Mouse (Mus musculus): ENCODE results near the gene Dlgap3. TPM values are rescaled to one million over a fixed set of nuclear protein-coding genes. Genes with fewer than 3 reads are reported as not detected.
A peak's percentile ranks its signal among the peaks of the same experiment; 100 is the strongest.

Dlgap3 gene
- polyA plus RNA-seq, 1 experiment from 2014 or later = 5.7 TPM

GRCm38 (mm10) chr4:127233416-127234125 lies 64.6 kb downstream of the Dlgap3 start:
- Histone ChIP-seq H3K27ac (ENCODE audit: low read depth, low read length) (no peak overlapping the region), H3K27me3 (ENCODE audit: control insufficient read depth, insufficient read depth, low read length) (no peaks in the 10 kb centered on the region), H3K36me3 (ENCODE audit: control insufficient read depth, insufficient read depth, low read length) (no peaks in the 10 kb centered on the region), H3K4me2 (ENCODE audit: low read depth) (no peak overlapping the region), H3K9me3 (ENCODE audit: control insufficient read depth, low read length) (no peaks in the 10 kb centered on the region), H3K9ac (ENCODE audit: low read length) (no peak overlapping the region), H3K4me3 (ENCODE audit: low read depth, low read length) (no peak overlapping the region), H3K4me1 (ENCODE audit: control insufficient read depth, insufficient read depth, low read length) (peaks cover 14% of the 10 kb centered on the region)
- 92% methylated on average over 40 of the region's 40 CpGs for WGBS
- no peak for ATAC-seq (ENCODE audit: insufficient read depth, low FRiP score, low TSS enrichment)
- DNase-seq (ENCODE audit: low spot score) = no peak

- no peaks in the 10 kb centered on the region for H3K27me3 ChIP-seq (ENCODE audit: control insufficient read depth, insufficient read depth, low read length)
- peak overlapping the region; percentile 68; the same call in 1 of the 2 replicates for H3K27ac ChIP-seq (ENCODE audit: low read depth, low read length)
- H3K9me3 ChIP-seq (ENCODE audit: control insufficient read depth, low read length) = no peaks in the 10 kb centered on the region
- peak; percentile 91 for DNase-seq (ENCODE audit: low spot score)
- peak; percentile 78 for ATAC-seq (ENCODE audit: insufficient read depth, low FRiP score, low TSS enrichment)
- no peaks in the 10 kb centered on the region for H3K36me3 ChIP-seq (ENCODE audit: control insufficient read depth, insufficient read depth, low read length)
- peak overlapping the region; percentile 82 for H3K9ac ChIP-seq (ENCODE audit: low read length)
- H3K4me2 ChIP-seq (ENCODE audit: low read depth) = peak overlapping the region; percentile 92
- under 1% methylated on average over 58 of the region's 67 CpGs for WGBS
- H3K4me3 ChIP-seq (ENCODE audit: low read depth, low read length) = peak overlapping the region; percentile 54
- H3K4me1 ChIP-seq (ENCODE audit: control insufficient read depth, insufficient read depth, low read length) = peaks cover 14% of the 10 kb centered on the region
Observed at GRCm38 (mm10) chr4:127235742-127236487, 66.9 kb downstream of the Dlgap3 start.

DNA sequence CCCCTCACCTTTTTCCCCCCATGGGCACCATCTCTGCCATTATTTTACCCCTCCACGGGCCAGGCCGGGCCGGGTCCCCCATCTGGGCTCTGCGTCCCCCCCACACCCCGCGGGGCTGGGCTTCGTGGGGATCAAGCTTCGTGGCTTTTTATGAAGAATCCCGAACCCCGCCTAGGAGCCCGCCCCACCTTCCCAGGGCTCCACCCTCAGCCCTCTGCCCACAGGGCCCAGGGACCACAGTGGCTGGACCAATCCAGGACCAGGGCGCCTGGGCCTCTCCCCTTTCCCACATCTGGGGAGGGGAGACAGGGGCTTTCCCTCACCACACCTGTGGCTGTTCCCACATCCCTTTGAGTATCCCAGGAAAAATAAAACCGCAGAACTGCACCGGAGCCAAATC lies 67.6 kb downstream of the Dlgap3 start:
- no peaks in the 10 kb centered on the region for H3K36me3 ChIP-seq (ENCODE audit: control insufficient read depth, insufficient read depth, low read length)
- ATAC-seq (ENCODE audit: insufficient read depth, low FRiP score, low TSS enrichment) = peak; percentile 22; the same call in 1 of the 2 replicates
- H3K4me2 ChIP-seq (ENCODE audit: low read depth) = peak overlapping the region; percentile 92
- H3K27ac ChIP-seq (ENCODE audit: low read depth, low read length) = 0 out of 2 replicates have a peak overlapping the region, but pooled peaks have one; percentile 68
- H3K4me3 ChIP-seq (ENCODE audit: low read depth, low read length) = peak overlapping the region; percentile 54
- H3K4me1 ChIP-seq (ENCODE audit: control insufficient read depth, insufficient read depth, low read length) = peaks cover 14% of the 10 kb centered on the region
- H3K27me3 ChIP-seq (ENCODE audit: control insufficient read depth, insufficient read depth, low read length) = no peaks in the 10 kb centered on the region
- H3K9me3 ChIP-seq (ENCODE audit: control insufficient read depth, low read length) = no peaks in the 10 kb centered on the region
- DNase-seq (ENCODE audit: low spot score) = peak; percentile 44
- WGBS = 2% methylated on average over 14 of the region's 14 CpGs
- peak overlapping the region; percentile 82 for H3K9ac ChIP-seq (ENCODE audit: low read length)

DNA sequence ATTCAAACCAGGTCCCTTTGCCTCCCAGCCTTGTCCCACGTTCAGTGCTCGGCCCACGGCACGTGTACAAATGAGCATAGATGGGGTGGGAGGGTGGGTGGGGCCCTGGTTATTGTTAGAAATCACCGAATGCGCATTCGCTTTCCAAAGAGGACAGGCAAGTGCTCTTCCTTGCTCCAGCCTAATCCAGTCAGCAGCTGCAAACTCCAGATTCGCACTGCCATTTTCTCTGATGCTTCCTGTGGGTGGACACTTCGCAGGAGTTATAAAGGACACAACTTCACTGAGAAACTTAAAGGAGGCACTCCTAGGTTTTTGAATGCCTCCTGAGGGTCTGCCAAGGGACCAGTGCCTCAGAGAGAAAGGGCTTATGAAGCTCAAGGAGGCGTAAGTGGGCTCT lies 68.3 kb downstream of the Dlgap3 start:
- Histone ChIP-seq H3K27ac (ENCODE audit: low read depth, low read length) (no peak overlapping the region), H3K9me3 (ENCODE audit: control insufficient read depth, low read length) (no peaks in the 10 kb centered on the region), H3K4me1 (ENCODE audit: control insufficient read depth, insufficient read depth, low read length) (peaks cover 9% of the 10 kb centered on the region), H3K36me3 (ENCODE audit: control insufficient read depth, insufficient read depth, low read length) (no peaks in the 10 kb centered on the region), H3K4me3 (ENCODE audit: low read depth, low read length) (no peak overlapping the region), H3K9ac (ENCODE audit: low read length) (no peak overlapping the region), H3K27me3 (ENCODE audit: control insufficient read depth, insufficient read depth, low read length) (no peaks in the 10 kb centered on the region), H3K4me2 (ENCODE audit: low read depth) (no peak overlapping the region)
- peak; percentile 8 for DNase-seq (ENCODE audit: low spot score)
- 49% methylated on average over 10 of the region's 10 CpGs for WGBS
- ATAC-seq (ENCODE audit: insufficient read depth, low FRiP score, low TSS enrichment) = no peak

DNA sequence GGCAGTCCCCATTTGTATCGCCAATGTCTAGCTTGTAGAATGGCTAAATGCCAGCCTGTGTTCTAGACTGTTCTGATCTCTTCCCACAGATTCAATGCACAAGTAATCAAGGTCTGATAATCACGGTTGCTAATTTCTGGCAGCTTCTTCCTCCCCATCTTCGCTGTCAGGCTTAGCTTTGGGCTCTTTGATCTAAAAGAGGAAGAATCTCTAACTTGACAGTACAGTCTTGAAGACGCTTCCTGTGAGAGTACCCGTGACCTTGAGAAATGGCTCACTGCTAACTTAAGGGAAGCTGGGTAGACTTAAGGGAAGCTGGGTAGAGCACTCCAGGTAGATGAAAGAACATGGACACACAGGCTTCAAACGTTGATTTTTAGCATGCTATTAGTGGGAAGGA lies 73.7 kb downstream of the Dlgap3 start:
- H3K27ac ChIP-seq (ENCODE audit: low read depth, low read length) = no peak overlapping the region
- H3K4me3 ChIP-seq (ENCODE audit: low read depth, low read length) = no peak overlapping the region
- WGBS = 61% methylated on average over 6 of the region's 6 CpGs
- no peaks in the 10 kb centered on the region for H3K36me3 ChIP-seq (ENCODE audit: control insufficient read depth, insufficient read depth, low read length)
- ATAC-seq (ENCODE audit: insufficient read depth, low FRiP score, low TSS enrichment) (no peak), DNase-seq (ENCODE audit: low spot score) (no peak)
- no peaks in the 10 kb centered on the region for H3K9me3 ChIP-seq (ENCODE audit: control insufficient read depth, low read length)
- H3K9ac ChIP-seq (ENCODE audit: low read length) = no peak overlapping the region
- peaks cover 8% of the 10 kb centered on the region for H3K4me1 ChIP-seq (ENCODE audit: control insufficient read depth, insufficient read depth, low read length)
- no peak overlapping the region for H3K4me2 ChIP-seq (ENCODE audit: low read depth)
- no peaks in the 10 kb centered on the region for H3K27me3 ChIP-seq (ENCODE audit: control insufficient read depth, insufficient read depth, low read length)

- Histone ChIP-seq H3K4me3 (ENCODE audit: low read depth, low read length) (peak within 1 kb of the TSS; percentile 79), H3K27me3 (ENCODE audit: control insufficient read depth, insufficient read depth, low read length) (no peaks in the 10 kb centered on the region), H3K9ac (ENCODE audit: low read length) (peak within 1 kb of the TSS; percentile 82), H3K27ac (ENCODE audit: low read depth, low read length) (no peak within 1 kb of the TSS), H3K9me3 (ENCODE audit: control insufficient read depth, low read length) (no peaks in the 10 kb centered on the region), H3K4me2 (ENCODE audit: low read depth) (peak within 1 kb of the TSS; percentile 95), H3K4me1 (ENCODE audit: control insufficient read depth, insufficient read depth, low read length) (peaks cover 8% of the 10 kb centered on the region), H3K36me3 (ENCODE audit: control insufficient read depth, insufficient read depth, low read length) (no peaks in the 10 kb centered on the region)
- under 1% methylated on average over 29 of the region's 29 CpGs for WGBS
- ATAC-seq (ENCODE audit: insufficient read depth, low FRiP score, low TSS enrichment) = peak; percentile 96
- peak; percentile 97 for DNase-seq (ENCODE audit: low spot score)
Observed at GRCm38 (mm10) chr4:127243552-127243951, 74.5 kb downstream of the Dlgap3 start, which contains the start of gene Smim12. TSS of gene Smim12 (plus strand) at chr4:127243784.

DNA sequence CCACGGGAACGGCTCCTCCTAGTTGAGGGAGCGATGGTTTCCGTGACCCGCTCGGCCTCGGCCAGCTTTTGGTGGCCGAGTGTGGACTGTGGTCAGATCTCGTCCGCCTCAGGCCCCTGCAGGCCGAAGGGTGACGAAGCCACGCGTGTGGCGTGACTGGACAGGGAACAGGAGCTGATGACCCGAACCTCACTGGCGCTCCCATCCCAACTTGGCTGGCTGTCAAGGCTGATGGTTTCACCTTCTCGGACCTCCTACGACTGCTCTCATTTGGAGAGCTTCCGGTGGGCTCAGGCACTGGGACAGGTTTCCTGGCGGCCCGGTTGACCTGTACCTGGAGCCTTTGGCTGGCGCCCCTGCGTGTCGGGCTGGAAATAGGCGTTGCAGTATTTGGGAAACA lies 74.9 kb downstream of the Dlgap3 start:
- H3K9me3 ChIP-seq (ENCODE audit: control insufficient read depth, low read length) = no peaks in the 10 kb centered on the region
- under 1% methylated on average over 26 of the region's 26 CpGs for WGBS
- peak overlapping the region; percentile 79 for H3K4me3 ChIP-seq (ENCODE audit: low read depth, low read length)
- H3K27ac ChIP-seq (ENCODE audit: low read depth, low read length) = no peak overlapping the region
- no peaks in the 10 kb centered on the region for H3K27me3 ChIP-seq (ENCODE audit: control insufficient read depth, insufficient read depth, low read length)
- peak overlapping the region; percentile 82 for H3K9ac ChIP-seq (ENCODE audit: low read length)
- DNase-seq (ENCODE audit: low spot score) = no peak
- peaks cover 8% of the 10 kb centered on the region for H3K4me1 ChIP-seq (ENCODE audit: control insufficient read depth, insufficient read depth, low read length)
- H3K4me2 ChIP-seq (ENCODE audit: low read depth) = peak overlapping the region; percentile 95
- peak; percentile 70 for ATAC-seq (ENCODE audit: insufficient read depth, low FRiP score, low TSS enrichment)
- no peaks in the 10 kb centered on the region for H3K36me3 ChIP-seq (ENCODE audit: control insufficient read depth, insufficient read depth, low read length)

DNA sequence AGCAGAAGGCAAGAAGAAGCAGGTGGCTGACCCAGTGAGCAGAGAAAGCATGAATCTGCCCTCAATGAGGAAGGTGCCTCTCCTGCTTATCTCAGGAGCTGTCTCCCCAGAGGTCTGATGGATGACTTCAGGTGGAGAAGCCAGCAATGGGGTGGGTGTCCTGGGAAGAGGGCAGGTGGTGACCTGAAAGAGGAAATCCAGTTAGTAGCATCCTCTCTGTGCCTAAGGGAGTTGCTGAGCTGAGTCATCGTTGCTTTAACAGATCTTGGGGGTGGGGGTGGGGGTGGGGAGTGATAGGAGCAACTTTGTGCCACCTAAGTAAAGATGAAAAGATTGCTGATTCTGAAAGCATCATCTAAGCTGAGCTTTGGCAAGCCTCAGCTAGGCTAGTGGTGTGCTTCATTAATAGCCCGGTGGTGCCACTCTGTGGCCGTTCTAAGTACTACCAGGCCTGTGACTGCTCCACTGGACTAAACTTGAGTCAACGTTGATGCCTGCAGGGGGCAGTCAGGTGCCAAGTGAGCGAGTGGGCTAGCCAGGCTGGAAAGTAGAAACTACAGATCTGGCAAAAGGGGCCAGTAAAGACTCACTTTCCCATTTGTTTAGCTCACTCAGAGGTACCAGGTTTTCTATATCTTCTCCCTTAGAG lies 80.8 kb downstream of the Dlgap3 start:
- no peak overlapping the region for H3K9ac ChIP-seq (ENCODE audit: low read length)
- no peaks in the 10 kb centered on the region for H3K36me3 ChIP-seq (ENCODE audit: control insufficient read depth, insufficient read depth, low read length)
- no peak overlapping the region for H3K4me3 ChIP-seq (ENCODE audit: low read depth, low read length)
- 1% methylated on average over 5 of the region's 5 CpGs for whole genome bisulfite sequencing
- no peak overlapping the region for H3K4me2 ChIP-seq (ENCODE audit: low read depth)
- ATAC-seq (ENCODE audit: insufficient read depth, low FRiP score, low TSS enrichment) (peak; percentile 74; the same call in 1 of the 2 replicates), DNase-seq (ENCODE audit: low spot score) (peak; percentile 94)
- H3K27me3 ChIP-seq (ENCODE audit: control insufficient read depth, insufficient read depth, low read length) = no peaks in the 10 kb centered on the region
- H3K27ac ChIP-seq (ENCODE audit: low read depth, low read length) = no peak overlapping the region
- H3K4me1 ChIP-seq (ENCODE audit: control insufficient read depth, insufficient read depth, low read length) = peaks cover under 1% of the 10 kb centered on the region; the same call in 1 of the 2 replicates
- H3K9me3 ChIP-seq (ENCODE audit: control insufficient read depth, low read length) = no peaks in the 10 kb centered on the region
